Mouse (Mus musculus): ENCODE data around the gene Rfx6.

Rfx6 gene

DNA sequence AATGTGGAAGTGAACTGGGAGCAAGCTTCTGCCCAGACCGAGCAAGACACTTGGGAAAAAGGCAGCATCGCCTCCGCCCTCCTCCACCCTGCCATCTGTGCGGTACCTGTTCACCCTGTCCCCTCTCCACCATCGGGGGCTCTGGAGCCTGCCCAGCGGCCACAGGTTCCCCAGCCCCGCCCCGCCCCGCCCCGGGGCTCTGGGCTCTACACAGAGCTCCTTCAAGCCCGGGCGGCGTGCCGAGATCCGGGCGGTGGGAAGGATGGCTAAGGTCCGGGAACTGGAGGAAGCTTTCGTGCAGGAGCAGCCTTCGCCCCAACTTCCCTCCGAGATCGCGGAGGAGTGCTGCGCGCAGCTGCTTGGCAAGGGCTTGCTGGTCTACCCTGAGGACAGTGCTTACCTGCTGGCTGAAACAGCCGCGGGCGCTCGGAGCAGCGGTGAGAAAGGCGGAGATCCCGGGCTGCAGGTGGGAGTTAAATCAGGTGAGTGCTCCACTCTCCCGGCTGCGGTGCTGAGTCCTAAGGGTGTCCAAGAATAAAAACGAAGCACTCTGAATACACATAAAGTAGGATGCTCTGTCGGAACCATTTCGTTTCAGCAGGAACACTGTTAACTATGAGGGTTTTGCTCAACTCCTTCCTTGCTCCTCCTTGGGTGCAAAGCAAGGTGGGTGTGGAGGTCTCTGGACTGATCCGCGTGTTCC lies at the start of gene Rfx6:
Gene Rfx6 (plus strand): TSS at position 209 of the 703 bp plus-strand sequence.
- DNase-seq (ENCODE audit: low spot score in 2 of 2), result no peak

DNA sequence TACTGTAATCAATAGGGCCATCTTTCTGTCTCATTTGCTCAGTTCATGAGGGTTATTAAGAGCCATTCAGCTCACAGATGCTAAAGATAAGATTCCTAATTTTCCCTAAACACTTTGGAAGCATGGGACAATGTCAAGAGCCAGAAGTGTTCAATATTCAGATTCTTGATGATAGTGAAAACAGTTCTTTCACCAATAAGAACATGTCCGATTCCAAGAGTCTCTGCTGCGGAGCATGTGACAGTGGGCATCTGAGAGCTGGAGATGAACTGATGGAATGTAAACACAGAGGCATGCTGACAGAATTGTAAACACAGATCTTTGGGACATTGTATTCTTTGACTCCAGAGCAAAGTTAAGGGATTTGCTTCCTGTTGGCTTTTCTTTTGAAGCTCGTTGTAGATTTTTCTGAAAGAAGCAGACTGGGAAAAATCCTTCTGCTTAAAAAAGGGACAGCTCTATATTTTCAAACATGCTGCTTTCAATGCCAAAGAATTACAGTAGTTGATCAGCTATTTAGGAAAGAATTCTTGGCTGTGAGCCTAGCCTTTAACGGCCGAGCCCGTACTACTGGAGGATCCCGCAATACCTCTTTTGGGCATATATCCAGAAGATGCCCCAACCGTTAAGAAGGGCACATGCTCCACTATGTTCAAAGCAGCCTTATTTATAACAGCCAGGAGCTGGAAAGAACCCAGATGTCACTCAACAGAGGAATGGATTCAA lies 46.0 kb upstream of the Rfx6 start, which contains the start of gene Gprc6a:
Gene Gprc6a (minus strand): TSS at position 51 of the 726 bp plus-strand sequence.
- no peak for DNase-seq (ENCODE audit: low spot score in 2 of 2)

DNA sequence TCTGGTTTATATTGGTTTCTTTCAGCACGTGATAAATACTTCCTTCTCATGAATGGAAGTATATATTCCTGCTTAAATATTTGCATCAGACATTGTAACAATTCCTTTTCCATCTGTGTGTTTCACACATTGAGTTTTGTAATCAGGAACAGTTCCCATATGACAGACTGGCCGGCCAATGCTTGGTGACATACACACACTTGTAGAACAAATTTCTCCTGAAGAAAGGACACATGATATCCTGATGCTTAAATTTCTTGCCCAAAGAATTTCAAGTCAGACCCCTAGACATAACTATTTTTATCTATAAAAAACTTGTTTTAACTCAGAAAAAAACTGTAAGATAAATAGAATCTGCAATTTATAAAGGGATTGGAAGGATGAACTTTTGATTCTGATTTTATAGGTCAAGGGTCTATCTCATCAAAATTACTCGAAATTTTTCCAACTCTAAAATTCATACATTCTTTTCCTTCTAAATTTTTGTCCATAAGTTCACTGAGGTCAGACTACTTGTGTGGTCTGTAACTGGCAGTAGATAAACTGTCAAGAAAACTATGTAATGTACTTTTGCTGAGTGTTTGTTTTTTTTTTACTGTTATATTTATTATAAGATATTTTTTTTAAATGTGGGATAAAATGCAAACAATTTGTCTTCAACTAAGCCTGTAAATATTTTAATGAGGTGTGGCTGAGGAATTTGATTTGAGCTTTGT lies 27.9 kb upstream of the Rfx6 start:
- no peak for DNase-seq (ENCODE audit: low spot score in 2 of 2)

GRCm38 (mm10) chr10:51657324-51657723 lies 20.2 kb upstream of the Rfx6 start:
- DNase-seq (ENCODE audit: low spot score in 2 of 2), result no peak

DNA sequence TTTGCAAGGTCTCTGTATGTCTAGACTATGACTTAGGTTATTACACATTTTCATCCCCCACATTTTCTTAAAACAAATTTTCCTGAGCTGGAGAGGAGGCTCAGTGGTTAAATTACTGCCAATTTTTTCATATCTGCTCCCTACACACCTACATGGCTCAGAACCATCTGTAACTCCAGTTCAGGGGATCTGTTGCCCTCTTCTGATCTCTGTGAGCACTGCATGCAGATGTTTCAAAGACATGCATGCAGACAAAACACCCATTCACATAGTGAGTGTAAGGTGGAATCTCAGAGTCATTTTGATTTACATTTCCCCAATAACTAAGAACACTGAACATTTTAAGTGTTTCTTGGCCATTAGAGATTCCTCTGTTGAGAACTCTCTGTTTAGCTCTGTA lies 8.2 kb upstream of the Rfx6 start:
- DNase-seq (ENCODE audit: low spot score in 2 of 2), result no peak

- DNase-seq (ENCODE audit: low spot score in 2 of 2), result no peak
Observed at GRCm38 (mm10) chr10:51671583-51671982, 6.0 kb upstream of the Rfx6 start.

GRCm38 (mm10) chr10:51672082-51672779 lies 5.3 kb upstream of the Rfx6 start:
- no peak for DNase-seq (ENCODE audit: low spot score in 2 of 2)

GRCm38 (mm10) chr10:51678251-51678639 lies 689 bp downstream of the Rfx6 start:
- no peak for DNase-seq (ENCODE audit: low spot score in 2 of 2)

GRCm38 (mm10) chr10:51720904-51721303 lies 43.3 kb downstream of the Rfx6 start:
- no peak for DNase-seq (ENCODE audit: low spot score in 2 of 2)

DNA sequence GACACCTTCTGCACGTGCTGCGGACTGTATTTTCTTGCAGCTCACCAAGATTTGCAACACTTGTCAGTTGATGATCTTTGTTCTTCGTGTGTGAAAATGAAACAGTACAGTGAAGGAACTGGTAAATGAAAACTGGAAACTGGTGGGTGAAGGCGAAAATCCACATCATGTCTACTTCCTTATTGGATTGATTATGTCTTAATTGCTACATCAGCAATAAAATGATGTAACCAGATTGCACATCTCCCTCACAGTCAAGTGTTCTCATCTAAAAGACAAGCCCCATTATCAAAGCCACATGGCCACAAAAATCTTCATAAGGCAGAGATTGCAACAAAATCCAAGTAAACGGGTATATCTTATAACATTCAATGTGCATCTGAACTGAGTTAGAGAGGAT lies 83.9 kb downstream of the Rfx6 start:
- DNase-seq (ENCODE audit: low spot score in 2 of 2), result no peak

GRCm38 (mm10) chr10:51763241-51763640 lies 85.7 kb downstream of the Rfx6 start:
- DNase-seq (ENCODE audit: low spot score in 2 of 2), result no peak

DNA sequence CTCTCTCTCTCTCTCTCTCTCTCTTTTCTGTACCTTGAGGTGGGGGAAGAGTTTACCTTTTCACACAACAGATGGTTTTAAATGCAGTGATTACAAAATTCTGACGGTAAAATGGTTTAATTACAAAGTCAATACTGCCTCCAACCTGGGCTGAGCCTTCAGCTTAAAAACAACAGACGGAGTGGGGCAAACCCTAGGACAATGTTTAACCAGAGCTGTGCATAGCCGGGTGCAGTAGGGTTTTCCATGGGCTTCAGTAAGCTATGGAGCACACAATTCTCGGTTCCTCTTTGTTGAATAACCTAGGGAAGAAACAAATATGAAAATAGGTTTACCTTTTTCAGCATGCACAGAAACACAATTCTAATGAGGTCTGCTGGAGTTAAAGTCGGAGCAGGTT lies 90.9 kb downstream of the Rfx6 start:
- no peak for DNase-seq (ENCODE audit: low spot score in 2 of 2)

DNA sequence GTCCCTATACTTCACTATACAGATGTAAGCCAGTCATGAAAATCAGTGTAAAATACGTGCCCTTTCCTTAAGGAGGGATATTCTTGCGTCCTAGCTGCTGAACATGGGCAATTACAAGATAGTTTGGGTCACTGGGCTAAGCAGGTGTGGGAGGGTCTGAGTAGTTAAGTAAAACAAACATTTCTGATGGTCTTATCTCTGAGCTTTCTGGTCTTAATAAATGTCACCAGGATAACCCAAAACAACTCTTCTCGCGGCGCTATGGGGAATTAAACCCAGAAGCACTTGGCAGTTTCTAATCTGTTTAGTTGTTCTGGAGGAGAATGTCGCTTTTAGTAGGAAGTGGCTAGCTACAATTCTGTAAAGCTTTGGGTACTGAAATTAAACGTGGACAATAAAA lies 91.7 kb downstream of the Rfx6 start:
- DNase-seq (ENCODE audit: low spot score in 2 of 2), result no peak

GRCm38 (mm10) chr10:51779648-51780047 lies 102.1 kb downstream of the Rfx6 start:
- DNase-seq (ENCODE audit: low spot score in 2 of 2), result no peak
